Mouse (Mus musculus): Measurements from ENCODE around the gene Cep128. TPM values are rescaled to one million over a fixed set of nuclear protein-coding genes. Genes with fewer than 3 reads are reported as not detected.

Cep128 gene
- total RNA-seq, 4 experiments from 2014 or later, result 4.9 to 8.1 (median 6.9) TPM

DNA sequence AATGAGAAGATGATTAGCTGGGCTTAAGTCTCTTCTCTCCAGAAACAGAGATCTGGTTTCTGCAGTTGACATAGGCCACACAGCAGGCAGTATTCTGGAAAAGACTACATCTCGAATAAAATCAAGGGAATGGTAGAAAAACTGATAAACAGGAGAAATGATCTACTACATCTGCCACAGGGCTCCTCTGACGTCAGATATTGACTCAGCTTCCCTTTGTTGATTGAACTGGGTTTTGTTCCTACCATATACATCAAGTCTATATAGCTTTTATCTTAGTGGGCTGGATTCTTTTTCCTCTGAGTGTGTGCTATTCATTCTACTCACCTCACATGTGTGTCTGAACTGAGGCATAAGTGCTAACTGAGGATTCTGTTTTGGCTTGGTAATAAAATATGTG is 200.3 kb downstream of the Cep128 start:
- no peak for DNase-seq (ENCODE audit: low spot score in 2 of 2)

DNA sequence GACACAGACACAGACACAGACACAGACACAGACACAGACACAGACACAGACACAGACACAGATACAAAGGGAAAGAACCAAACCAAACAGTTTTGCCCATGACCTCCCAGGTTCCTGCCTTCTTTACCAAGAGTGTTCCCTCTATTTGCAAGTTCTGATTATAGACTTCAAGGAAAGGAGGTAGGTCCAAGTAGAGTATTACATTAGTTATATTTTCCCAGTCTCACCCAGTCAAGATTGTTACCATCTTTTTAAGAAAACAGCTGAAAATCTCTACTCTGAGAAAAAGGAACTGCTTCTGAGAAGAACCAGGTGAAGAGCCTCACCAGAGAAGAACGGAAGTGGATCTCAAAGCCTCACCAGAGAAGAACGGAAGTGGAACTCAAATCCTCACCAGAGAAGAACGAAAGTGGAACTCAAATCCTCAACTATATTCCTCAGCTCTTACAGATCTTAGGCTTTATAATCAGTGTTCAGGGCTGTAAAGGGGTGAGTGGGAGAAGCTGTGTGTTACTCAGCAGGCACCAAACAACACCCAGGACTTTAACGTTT is 200.8 kb downstream of the Cep128 start:
- no peak for DNase-seq (ENCODE audit: low spot score in 2 of 2)

DNA sequence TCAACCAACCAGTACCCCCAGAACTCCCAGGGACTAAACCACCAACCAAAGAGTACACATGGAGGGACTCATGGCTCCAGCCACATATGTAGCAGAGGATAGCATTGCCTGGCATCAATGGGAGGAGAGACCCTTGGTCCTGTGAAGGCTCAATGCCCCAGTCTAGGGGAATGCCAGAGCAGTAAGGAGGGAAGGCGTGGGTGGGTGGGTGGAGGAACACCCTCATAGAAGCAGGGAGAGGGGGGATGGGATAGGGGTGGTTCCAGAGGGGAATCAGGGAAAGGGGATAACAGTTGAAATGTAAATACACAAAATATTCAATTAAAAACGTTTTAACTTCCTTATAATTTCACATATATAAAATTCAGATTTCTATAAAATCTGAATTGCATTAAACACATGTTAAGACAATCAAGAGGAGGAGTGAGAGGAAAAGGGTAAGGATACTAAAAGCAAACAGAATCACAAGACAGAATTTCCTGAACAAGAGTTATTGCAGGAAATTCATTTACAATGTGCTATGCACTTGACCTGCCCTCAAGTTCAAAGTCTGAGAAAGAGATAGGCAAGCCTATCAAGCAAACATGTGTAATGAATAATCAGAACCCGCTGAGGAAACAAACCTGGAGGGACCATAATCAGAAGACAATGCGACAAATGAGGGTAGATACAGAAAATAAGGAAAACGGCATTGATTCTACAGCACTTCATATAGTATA is 207.2 kb downstream of the Cep128 start:
- DNase-seq (ENCODE audit: low spot score in 2 of 2), result no peak

DNA sequence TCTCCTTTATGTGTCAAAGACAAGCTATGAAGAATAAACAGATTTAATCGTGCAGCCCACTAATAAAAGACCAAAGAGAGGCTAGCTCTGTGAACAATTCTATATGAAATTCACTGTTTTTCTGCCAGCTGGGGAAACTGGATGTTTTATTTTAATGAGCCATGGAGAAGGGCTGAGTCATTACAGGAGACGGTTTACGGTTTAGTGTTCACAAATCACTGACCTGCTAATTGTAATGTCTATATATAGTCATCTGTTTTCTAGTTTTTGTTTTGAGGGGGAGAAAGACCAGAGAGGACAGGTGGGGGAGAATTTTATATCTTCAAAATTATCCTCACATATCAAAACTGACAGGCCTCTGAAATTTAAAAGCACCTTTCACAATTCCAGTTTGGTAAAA is 212.6 kb downstream of the Cep128 start:
- DNase-seq (ENCODE audit: low spot score in 2 of 2), result no peak

DNA sequence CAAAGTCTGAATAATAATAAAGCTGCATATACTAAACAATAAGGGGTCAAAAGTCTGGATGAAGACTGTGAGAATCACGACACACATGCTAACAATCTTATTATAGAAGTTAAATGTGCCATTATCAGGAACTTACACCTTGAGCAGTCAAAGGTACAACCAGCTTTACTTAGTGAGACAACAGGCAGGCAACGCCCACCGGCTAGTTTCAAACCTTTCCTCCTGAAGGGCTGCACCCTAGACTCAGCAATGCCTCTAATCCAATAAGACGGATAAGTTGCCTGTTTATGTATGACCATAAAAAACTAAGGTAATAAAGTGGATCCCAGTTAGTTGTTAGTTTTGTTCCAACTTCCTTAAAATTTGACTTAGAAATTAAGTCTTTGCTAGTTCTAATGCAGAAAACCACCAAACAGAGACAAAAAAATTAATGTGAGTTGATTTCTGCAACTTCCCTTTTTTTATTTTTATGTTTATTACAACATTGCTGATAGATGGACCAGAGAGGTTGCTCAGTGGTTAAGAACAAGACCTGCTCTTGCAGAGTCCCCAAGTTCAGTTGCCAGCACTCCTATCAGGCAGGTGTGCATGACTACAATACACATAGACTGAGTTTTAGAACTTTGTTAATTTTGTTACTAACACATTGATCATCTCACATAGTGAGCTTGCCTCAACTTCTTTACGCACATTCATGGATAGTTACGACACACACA is 223.0 kb downstream of the Cep128 start:
- no peak for DNase-seq (ENCODE audit: low spot score in 2 of 2)

DNA sequence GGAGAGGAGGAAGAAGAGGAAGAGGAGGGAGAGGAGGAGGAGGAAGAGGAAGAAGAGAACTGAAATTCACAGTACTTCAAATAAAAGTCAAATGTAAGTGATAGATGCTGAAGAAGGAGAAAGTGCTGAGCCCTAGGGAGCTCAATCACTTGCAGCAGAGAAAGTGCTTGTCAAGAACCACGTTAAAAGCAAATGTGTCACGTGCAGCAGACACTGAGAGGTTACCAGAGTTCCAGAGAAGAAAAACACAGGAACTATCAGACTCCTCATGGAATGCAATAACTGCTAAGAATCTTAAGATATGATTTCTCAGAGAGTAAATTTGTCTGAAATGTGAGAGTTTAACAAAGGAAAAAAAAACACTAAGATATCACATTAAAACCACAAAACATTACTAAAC is 225.7 kb downstream of the Cep128 start:
- no peak for DNase-seq (ENCODE audit: low spot score in 2 of 2)

DNA sequence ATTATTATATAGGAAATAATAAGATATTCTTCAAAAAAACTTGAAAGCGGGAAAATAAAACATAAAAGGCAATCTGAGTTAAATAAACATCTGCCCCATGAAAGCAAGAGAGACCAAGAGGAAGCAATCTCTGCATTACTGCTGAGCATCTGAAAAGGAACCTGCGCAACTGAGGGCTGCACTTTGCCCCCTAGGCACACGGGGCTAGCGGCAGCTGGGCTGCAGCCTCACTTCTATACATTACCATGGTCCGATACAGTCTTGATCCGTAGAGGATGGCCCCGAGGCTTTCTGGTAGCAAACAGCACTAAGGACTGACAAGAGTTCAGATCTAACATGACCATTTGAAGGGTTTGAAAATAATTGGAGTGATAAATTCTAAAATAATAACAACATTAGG is 230.2 kb downstream of the Cep128 start:
- no peak for DNase-seq (ENCODE audit: low spot score in 2 of 2)

DNA sequence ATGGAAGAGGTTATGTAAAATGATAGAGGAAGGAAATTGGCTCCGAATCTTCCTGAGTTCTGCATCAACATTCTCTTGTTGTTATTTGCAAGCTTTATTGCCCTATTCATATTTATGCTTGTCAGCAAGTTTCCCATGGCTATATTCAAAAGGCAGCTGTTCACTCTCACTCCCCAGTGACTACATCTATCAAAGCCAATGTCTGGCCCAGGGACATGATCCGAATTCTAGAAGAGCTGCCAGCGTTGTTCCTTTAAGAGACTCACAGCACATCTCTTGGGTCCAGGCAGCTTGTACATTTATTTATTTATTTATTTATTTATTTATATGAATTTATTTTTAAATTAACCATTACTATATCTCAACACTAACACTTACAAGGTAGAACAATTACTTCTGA is 235.1 kb downstream of the Cep128 start:
- no peak for DNase-seq (ENCODE audit: low spot score in 2 of 2)

DNA sequence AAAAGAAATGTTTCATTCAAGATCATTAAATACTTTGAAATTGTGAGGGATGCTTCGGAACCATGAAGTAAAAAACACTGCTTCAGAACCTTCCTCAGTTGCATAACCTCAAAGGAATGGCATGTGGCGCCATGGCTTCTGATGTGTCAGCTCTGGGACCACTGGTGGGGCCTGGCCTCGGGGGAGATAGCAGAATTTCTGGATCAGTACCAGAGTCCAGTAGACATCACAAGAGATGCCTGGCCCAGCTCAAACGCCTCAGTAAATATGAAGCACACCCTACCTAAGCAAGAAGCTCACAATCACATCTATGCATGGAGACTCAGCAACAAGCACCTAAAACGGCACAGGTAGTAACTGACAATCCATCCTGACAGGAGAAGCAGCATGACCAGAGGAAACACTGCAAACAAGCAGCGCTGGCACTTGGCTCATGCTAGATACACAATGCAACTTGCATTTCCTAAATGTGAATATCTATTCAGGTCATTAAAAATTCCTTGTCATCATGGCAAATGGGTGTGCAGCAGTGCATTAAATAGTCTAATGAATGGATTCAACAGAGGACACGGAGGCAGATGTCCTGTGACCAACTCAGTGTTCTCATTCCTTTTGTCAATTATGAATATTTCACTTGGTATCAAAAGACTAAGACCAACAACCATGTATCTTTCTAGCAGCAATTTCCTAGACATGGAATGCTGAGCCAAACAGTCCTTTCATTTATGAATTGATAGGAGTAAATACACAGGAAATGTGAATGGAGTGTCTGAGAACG is 249.3 kb downstream of the Cep128 start:
- DNase-seq (ENCODE audit: low spot score in 2 of 2), result no peak

DNA sequence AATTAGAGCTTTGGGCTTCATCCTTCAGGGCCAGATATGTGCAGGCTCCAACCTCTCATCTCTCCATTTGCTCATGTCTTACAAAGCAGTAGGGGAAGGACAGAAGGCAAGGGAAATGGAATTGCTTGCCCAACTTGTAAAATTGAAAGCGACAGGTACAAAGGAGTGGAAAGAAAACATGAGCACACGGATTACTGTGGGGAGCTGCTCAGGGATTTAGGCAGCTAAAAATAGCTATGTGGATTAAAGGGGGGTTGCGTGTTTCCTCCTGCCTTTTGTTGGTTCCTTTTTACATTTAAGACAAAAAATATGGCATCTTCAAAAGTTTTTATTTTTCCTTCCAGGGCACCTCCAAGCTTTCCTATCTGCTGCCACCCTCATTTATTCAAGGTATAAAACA is 269.2 kb downstream of the Cep128 start:
- no peak for DNase-seq (ENCODE audit: low spot score in 2 of 2)

DNA sequence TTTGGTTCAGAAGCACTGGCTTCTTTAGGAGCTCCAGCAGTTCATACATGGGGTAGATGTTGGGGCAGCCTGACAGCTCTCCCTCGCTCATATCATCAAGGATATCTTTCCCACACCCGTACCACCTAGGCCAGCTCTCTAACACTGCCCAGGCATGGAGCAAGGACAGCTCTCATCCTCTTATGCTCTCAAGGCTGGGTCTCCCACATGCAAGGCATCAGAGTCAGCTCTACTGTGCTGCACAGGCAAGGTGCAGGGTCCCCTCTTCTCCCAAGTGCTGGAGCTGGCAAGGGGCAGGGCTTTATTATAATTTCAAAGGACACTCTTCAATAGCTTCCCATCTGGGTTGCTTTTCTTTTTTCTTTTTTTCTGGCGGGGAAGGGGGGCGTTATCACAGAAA is 280.9 kb downstream of the Cep128 start:
- no peak for DNase-seq (ENCODE audit: low spot score in 2 of 2)

DNA sequence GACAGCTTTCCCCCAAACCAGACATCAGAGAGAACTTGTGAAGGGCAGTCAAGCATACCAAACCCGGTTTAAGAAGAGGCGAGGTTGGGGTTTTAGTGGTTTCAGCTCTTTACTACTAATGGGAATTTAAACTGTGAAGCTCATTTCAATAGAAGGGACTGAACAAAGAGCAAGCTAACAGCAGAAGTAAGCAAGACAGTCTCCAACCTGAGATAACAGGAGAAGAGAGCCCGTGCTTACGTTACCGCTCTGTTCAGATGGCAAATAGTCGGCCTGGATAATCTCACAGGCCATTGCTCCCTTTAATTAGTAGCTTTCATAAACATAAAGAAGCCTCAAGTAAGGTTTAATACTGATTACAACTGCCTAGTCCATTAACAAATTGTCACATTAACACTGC is 286.3 kb downstream of the Cep128 start:
- DNase-seq (ENCODE audit: low spot score in 2 of 2), result no peak

DNA sequence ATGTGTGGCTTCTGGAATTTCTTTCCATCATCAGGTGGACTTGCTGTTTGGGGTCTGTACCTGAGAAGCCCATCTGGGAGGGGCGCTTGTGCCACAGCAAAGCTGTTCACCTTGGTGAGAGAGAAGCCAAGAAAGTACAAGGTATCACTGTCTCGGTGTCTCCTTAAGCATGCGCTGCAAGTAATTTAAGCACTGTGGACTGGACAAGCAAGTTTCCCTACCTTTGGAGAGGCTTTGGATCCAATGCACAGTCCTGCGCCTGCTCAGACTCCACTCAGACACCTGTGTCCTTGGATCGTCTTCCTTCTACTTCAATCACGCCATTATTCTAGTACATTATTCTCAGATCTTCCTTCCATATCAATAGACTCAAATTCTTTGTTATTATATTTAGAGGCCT is 288.0 kb downstream of the Cep128 start:
- no peak for DNase-seq (ENCODE audit: low spot score in 2 of 2)

DNA sequence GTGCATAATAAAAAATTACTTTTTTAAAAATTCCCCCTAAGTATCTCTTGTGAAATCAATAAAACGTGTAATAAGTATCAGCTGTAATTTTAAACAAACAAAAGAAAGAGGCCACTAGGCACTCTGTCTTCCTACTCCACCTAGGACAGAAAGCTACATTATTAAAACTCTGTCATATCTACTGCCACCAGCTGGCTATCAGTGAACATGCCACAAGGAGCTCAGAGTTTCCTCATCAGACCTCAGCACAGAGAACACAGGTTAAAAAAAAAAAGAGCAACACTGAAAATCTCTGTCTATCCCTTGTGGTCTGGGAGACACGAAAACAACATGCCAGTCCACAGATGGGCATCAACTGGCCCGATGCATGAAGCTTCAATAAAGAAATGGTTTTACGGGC is 295.9 kb downstream of the Cep128 start:
- DNase-seq (ENCODE audit: low spot score in 2 of 2), result peak in 1 of 2 experiments; percentile 9

DNA sequence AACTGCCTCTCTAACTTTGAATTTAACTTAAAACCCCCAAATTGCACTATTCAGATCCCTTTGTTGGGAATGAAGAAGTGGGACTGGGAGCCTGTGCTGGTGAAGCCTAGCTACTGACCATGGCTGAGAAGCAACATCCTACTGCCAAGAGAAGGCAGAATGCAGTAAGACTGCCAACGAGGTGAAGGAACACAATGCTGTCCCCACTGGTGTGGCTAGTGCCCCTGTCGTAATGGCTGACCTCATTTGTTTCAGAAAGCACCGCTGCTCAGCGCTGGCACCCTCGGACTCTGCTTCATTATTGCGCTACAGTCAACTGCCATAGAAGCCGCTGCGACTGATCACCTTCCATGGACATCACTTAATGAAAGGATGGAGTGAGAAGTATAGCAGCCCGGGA is 298.2 kb downstream of the Cep128 start:
- peak; percentile 9 to 19 for DNase-seq (ENCODE audit: low spot score in 2 of 2)

DNA sequence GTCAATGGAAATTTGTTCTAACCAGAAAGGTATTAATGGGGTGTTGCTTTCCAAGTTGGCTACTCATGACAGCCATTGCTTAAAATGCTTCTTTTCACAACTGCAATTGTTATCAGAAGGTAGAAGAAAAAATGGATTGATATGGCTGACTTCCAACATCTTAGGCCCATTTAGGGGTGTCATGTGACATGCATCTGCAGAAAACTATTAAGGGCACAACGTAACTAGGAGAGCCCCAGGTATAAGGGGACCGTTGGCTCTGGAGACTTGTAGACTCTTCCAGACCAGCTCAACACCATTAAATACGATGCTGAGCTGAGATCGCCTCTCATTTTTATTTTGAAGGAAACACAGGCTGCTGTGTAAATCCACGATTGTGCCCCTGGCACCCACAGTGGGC is 308.6 kb downstream of the Cep128 start:
- no peak for DNase-seq (ENCODE audit: low spot score in 2 of 2)

DNA sequence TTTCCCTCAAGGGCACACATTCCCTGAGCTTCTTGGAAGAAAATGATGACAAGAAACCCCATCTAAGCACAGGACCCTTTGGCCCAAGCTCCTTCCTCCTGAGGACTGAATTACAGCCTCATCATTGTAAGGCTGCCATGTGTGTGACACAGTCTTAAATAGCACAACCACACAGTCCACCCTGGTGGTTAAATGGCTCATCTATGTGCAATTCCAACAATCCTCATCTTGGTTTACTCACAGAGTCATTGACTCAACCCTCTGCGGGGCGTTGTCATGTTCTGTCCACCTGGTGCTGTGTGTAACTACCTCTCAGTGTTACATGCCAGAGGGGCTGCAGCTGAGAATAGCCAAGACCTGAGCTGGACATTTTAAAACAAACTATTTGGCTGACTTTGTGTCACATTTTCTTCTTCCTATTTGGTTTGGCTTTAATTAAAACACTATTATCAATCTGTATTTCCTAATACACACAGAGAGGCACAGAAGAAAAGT is 313.6 kb downstream of the Cep128 start:
- DNase-seq (ENCODE audit: low spot score in 2 of 2), result no peak

DNA sequence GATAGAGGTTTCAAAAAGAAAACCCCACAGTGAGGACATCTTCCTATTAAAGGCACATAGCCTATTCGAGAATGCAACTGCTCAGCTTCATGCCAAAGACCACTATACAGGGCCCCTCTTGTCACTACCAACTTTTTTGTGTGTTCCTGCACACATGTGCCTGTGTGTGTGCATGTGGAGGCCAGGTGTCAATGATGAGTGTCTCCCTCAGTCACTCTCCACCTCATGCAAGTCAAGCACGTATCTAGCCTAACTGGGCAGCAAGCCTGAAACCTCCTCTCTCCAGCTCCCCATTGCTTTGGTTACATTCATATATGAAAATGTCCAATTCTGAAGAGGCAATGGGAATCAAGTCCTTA is 317.1 kb downstream of the Cep128 start:
- DNase-seq (ENCODE audit: low spot score in 2 of 2), result no peak

DNA sequence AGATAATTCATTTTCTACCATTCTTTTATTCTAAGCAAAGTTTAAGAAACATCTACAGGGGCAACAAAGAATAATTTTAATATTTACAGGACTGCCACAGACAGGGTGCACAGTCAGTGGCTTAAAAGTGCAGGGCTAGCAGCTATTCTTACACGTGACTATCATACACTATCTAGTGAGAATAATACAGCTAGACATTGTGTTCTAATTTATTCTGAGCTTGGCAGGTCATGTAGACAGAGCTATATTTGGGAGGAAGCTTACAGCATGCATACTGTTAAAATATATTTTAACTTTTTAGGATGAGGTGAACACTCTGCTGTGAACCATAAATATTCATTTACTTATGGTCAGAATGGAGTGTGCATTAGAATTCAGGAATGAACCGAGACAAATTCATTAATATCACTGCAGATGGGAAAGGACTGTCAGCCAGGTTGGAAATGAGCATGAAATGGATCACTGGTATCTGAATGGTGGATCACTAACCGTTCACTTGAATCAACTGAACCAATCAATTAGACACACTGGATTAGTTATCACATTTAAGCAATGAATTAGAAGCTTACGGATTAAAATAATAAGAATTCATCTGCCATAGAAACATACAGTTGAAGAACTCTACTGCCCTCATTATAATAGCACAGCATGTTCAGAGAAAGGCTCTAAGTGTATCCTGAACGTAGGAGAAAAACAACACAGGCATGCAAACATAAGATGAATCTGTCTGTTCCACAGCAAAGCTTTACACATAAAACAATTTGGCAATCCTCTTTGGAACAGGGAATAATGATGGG is 317.7 kb downstream of the Cep128 start:
- DNase-seq (ENCODE audit: low spot score in 2 of 2), result no peak

DNA sequence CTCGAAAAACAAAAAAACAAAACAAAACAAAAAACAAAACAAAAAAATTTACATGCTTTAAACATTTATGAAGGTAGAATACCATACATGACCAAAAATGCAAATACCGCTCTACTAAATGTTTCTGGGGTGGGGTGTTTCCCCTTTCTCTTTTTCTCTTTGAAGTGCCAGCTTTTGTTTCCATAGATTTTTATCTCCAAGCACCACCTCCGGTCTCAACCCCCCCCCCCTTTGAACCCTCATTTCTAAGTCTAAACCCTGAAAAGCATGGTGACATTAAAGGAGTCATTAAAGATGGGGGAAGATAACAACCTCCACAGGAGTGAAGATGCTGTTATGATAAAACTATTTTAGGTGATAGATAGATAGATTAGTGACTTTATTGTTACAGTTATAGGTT is 318.8 kb downstream of the Cep128 start:
- no peak for DNase-seq (ENCODE audit: low spot score in 2 of 2)

DNA sequence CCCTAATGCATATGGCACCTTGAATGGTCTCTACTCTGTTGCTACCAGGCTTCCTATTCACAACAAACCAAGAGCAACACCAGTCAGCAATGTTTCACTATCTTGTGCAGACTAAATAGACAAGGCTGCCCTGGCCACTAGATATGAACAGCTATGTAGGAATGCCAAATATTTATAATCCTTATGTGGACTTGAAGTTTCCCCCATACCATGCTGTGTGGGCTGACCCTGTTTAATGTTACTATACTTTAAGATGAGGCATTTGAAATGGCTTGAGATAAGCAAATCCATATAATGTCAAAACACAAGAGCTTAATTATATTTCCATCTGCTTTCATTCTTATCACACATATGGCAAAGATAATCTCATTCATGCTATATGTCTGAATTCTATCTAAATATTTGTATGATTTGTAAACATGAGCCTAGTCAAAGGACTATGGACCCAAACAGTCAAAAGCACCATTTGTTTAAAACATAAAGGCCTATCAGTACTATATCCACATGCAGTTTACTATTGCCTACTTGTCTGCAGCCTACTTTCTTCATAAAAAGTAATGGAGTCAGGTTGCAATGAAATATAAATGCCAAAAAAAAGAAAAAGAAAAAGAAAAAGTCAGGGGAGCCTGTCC is 319.7 kb downstream of the Cep128 start:
- no peak for DNase-seq (ENCODE audit: low spot score in 2 of 2)

All from layer of hippocampus, adult 8-10 months (tissue).